Mouse (Mus musculus) ES-Bruce4 (cell line): ENCODE measurements around the gene Spns2.

Experiments
- CTCF ChIP-seq: IDR thresholded peaks from one replicate; pipeline ENCODE4 v1.8.1; 2011; ENCODE audit warnings: low read depth, low read length
- EP300 ChIP-seq: IDR thresholded peaks from 2 replicates; pipeline ENCODE4 v1.6.1; 2011; ENCODE audit warnings: low read depth, low read length; ENCODE audit not compliant: insufficient read depth

- TF ChIP-seq EP300: no peak
- TF ChIP-seq CTCF: no peak
These were observed 31.2 kb downstream of the Spns2 start for GRCm38 (mm10) chr11:72458502-72458901.
